Mouse (Mus musculus) lung, adult 2 months (tissue): ENCODE measurements around the gene Gstm5.

Experiments
- CTCF ChIP-seq: fragments of 200-500 bp; IDR thresholded peaks from 2 replicates; pipeline ENCODE4 v1.5.1; 2011; ENCODE audit warnings: mild to moderate bottlenecking, low read length, control low read depth; ENCODE audit not compliant: insufficient read depth
- POLR2A ChIP-seq: fragments of 200-500 bp; IDR thresholded peaks from 2 replicates; pipeline ENCODE4 v1.6.1; 2011; ENCODE audit warnings: low read depth, mild to moderate bottlenecking, control low read depth, low read length, borderline replicate concordance; ENCODE audit errors: extremely low read depth

GRCm38 (mm10) chr3:107917783-107918408, 22.3 kb downstream of the Gstm5 start:
- TF ChIP-seq CTCF (no peak), POLR2A (no peak)
